Mouse (Mus musculus): Measurements from ENCODE around the gene Lrit2.

- no peak for TF ChIP-seq POLR2A (IDR thresholded peaks at IDR 0.05; ENCODE audit: insufficient read depth, low read depth, low read length)
- TF ChIP-seq CTCF (IDR thresholded peaks at IDR 0.05; ENCODE audit: insufficient read depth, low read depth, low read length): peak; percentile 63; the same call in 1 of the 2 replicates
These were observed 34.5 kb upstream of the Lrit2 start for GRCm38 (mm10) chr14:37033241-37033640.
